Mouse (Mus musculus): ENCODE results near the gene Spats1. TPM values are rescaled to one million over a fixed set of nuclear protein-coding genes. Genes with fewer than 3 reads are reported as not detected.

The Spats1 gene
- total RNA-seq, 2 experiments from 2014 or later = 0.39 to 0.50 TPM

DNA sequence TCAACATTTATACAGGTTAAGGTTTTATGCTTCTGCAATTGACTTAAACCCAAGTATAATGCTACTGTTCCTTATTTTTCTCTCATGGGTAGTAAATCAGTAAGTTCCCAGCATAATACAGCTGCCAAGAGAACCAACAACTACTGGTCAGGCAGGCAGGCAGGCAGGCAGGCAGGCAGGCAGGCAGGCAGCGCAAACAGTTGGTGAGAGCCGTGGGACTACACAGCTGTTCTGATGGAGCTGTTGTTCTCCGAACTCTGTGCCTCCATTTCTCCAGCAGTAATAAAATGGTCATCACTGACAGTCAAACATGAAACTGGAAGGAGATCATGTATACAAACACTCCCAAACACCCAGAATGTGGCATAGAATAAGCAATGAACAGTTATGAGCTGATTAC is 81.5 kb downstream of the Spats1 start:
- no peak for DNase-seq
- intact Hi-C loops (cut with DNase I) = no loop called here

Other genes with a start within 250 kb of the Spats1 start
- 10 to 100 TPM; 38.0 to 43.4 TPM for gene Cdc5l, start 41.7 kb downstream of the Spats1 start, total RNA-seq (2021)
- gene Aars2, start 31.4 kb upstream of the Spats1 start, total RNA-seq (2021) = 10 to 100 TPM; 19.0 to 19.1 TPM
- under 1 TPM in 1 of 2 experiments, not detected in 1; 0.12 TPM for gene Tcte1, start 48.0 kb upstream of the Spats1 start, total RNA-seq (2021)
- under 1 TPM; 0.07 to 0.49 TPM for gene Tmem151b, start 74.3 kb upstream of the Spats1 start, total RNA-seq (2021)
- gene Nfkbie, start 80.3 kb upstream of the Spats1 start, total RNA-seq (2021) = 1 to 10 TPM; 1.5 to 2.1 TPM
- gene Slc35b2, start 88.5 kb upstream of the Spats1 start, total RNA-seq (2021) = 10 to 100 TPM; 28.8 to 29.9 TPM
- 100 to 1,000 TPM; 897 to 986 TPM for gene Hsp90ab1, start 97.9 kb upstream of the Spats1 start, total RNA-seq (2021)
- gene Slc29a1, start 124.2 kb upstream of the Spats1 start, total RNA-seq (2021) = 10 to 100 TPM; 75.0 to 80.7 TPM
- not detected for gene Mymx, start 126.7 kb upstream of the Spats1 start, total RNA-seq (2021)
- under 1 TPM; 0.81 to 0.98 TPM for gene Capn11, start 183.9 kb upstream of the Spats1 start, total RNA-seq (2021)
- 100 to 1,000 TPM; 116 to 123 TPM for gene Mrpl14, start 210.9 kb upstream of the Spats1 start, total RNA-seq (2021)
- gene Tmem63b, start 211.5 kb upstream of the Spats1 start, total RNA-seq (2021) = 10 to 100 TPM; 78.4 to 81.2 TPM

All from heart, postnatal 14 days (tissue).